Mouse (Mus musculus): ENCODE results near the gene Scml4. TPM values are rescaled to one million over a fixed set of nuclear protein-coding genes. Genes with fewer than 3 reads are reported as not detected.

The Scml4 gene
- polyA plus RNA-seq, 1 experiment: 6.8 TPM

DNA sequence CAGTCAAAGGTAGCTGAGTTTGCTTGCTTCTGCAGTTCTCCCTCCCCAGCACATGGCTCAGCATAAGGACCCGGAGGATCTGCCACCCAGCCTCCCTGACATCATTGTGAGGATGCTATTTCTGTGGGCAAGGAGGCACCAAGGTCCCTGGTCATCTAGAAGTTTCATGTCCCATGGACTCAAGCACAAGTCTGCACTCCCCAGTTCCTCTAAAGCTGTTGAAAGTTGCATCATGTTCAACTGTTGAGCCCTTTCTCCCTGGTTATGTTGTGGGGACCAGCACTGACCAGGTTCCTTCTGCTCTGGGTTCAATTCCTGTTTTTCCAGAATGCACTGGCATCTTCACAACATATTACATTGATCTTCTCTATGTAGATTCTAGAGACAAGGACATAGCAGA lies 42.9 kb downstream of the Scml4 start:
- DNase-seq (ENCODE audit: low read depth): no peak

GRCm38 (mm10) chr10:42908562-42908961 lies 48.4 kb downstream of the Scml4 start:
- DNase-seq (ENCODE audit: low read depth): no peak

DNA sequence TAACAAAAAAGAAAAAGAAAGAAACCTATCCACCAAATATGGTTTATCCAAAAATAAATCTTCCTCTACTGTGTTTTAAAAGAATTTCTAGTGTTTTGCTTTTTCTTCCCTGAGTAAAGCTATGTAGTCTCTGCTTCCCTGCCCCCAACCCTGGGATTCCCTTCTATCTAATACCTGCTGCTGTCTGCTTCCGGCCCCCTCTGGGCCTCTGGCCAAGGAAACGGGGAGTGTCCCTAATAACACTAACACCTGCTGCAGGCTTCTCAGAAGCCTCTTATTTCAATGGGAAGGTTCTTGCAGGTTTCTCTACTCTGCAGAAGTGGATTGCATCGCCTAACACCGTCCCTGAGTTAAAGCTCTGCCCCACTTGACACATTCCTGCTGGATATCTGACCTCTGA lies 50.4 kb downstream of the Scml4 start:
- no peak for DNase-seq (ENCODE audit: low read depth)

GRCm38 (mm10) chr10:42912056-42912455 lies 51.9 kb downstream of the Scml4 start:
- no peak for DNase-seq (ENCODE audit: low read depth)

DNA sequence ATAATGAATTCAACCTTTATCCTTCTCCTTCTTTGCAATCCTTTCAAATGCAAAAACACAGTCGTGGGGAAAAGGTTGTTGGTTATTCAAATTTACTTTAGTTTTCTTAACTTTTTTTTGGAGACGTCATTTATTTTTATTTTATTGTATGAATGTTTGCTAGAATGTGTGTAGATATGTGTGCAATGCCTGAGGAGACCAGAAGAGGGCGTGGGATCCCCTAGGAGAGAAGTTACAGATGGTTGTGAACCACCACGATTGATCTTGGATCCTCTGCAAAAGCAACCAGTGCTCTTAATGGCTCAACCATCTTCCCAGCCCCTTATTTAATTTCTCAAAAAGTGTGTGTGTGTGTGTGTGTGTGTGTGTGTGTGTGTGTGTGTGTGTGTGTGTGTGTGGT lies 53.0 kb downstream of the Scml4 start:
- no peak for DNase-seq (ENCODE audit: low read depth)

- DNase-seq (ENCODE audit: low read depth): no peak
These were observed 54.0 kb downstream of the Scml4 start for GRCm38 (mm10) chr10:42914146-42914545.

DNA sequence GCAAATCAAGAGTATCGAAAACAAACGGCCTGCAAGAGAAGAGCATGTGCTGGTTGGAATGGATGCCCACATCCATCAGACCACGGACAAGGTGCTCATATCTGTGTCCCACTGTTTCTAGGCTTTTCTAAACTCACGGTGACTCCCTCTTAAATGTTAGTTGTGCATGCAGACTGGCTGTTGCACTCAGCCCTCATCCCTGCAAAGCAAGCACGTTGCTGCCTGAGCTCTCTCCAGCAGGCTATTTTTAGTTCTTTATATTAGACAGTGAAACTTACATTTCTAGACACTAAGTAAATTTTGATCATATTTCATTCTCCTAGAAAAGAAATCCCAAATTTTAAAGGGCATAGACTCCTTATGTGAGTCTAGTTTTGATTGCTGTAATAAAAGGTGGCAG lies 57.2 kb downstream of the Scml4 start:
- no peak for DNase-seq (ENCODE audit: low read depth)

GRCm38 (mm10) chr10:42919786-42920185 lies 59.6 kb downstream of the Scml4 start:
- no peak for DNase-seq (ENCODE audit: low read depth)

- no peak for DNase-seq (ENCODE audit: low read depth)
These were observed 65.1 kb downstream of the Scml4 start for GRCm38 (mm10) chr10:42925103-42925866.

DNA sequence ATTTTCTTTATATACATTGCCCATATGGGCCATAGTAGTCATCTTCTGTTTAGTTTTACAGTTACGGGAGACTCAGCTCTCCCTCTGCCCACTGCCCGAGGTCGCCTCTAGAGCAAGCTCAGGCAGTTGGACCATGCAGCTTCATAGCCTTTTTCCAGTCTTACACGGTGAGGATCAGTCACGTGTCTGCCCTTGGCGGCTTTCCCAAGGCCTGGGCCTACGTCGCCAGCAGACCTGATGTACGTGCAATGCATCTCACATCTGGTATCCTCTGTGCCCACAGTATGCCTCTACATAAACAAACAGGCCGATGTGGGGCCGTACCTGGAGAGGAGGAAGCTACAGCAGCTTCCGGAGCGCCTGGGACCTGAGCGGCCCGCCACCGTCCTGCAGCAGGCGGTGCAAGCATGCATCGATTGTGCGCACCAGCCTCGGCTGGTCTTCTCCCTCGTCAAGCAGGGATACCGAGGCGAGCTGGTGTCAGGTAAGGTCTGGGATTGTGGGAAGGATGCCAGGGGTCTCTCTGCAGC lies 70.0 kb downstream of the Scml4 start:
- DNase-seq (ENCODE audit: low read depth): no peak

DNA sequence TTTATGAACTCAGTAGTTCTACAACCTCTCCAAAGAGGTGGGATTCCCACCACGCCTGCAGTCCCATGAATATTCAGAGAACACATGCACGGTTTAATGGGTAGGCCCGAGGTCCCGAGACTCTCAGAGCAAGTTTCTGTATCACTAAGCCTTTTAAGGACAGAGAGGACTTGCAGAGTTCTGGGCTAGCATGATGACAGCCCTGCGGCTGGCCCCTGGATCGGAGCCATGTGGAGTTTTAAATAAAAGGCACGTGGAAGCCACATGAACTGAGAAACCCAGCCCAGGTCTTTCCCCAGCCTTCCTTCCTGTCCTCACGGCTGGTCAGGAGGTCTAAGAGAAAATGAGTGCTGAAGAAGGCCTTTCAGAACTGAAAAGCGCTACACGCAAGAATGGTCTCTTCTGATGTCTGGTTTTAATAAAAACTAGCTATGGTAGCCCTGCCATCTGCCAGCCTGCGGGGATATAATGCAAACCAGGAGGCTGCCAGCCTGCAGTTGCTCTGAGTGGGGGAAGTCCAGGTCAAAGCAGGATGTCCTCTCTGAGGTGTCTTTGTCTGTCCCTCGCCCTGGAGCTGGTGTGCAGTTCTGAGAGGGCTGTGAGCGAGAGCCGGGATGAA lies 72.8 kb downstream of the Scml4 start:
- DNase-seq (ENCODE audit: low read depth): no peak

GRCm38 (mm10) chr10:42934672-42935071 lies 74.5 kb downstream of the Scml4 start:
- DNase-seq (ENCODE audit: low read depth): no peak

GRCm38 (mm10) chr10:42936205-42936604 lies 76.0 kb downstream of the Scml4 start:
- DNase-seq (ENCODE audit: low read depth): no peak

DNA sequence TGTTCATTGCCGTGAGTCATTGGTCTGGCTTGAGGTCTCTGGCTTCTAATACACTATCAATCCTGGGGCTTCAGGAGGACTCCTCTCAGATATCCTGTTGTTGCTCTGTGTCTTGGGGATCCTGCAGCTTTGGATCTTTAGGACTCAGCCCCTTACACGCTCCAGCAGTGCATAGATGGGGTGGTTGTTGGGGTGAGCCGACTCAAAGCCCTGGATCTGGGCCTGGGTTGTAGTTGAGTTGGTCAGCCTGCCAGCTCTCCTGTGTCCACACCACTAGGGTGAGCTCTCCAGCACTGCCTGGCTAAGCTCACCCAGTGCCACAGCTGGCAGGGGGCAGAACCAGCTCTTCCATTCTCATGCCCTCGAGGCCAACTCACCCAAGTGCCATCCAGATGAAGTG lies 78.2 kb downstream of the Scml4 start:
- no peak for DNase-seq (ENCODE audit: low read depth)

DNA sequence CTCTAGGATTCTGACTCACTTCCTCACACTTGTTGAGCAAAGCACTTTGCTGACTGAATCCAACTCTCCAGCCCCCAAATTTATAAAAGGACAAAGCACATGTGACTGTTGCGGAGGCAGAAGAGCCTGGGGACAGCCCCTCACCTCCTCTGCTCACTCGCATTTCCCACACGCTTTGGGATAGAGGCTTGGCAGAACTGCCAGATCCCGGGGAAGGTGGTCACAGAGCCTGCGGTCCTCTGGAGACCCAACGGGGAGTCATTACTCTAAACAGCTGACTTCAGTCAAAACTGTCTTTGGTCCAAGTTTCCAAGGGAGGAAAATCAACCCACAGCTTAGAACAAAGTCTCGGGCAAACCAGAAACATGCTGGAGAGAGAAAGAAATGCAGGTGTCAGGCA lies 79.5 kb downstream of the Scml4 start:
- no peak for DNase-seq (ENCODE audit: low read depth)

DNA sequence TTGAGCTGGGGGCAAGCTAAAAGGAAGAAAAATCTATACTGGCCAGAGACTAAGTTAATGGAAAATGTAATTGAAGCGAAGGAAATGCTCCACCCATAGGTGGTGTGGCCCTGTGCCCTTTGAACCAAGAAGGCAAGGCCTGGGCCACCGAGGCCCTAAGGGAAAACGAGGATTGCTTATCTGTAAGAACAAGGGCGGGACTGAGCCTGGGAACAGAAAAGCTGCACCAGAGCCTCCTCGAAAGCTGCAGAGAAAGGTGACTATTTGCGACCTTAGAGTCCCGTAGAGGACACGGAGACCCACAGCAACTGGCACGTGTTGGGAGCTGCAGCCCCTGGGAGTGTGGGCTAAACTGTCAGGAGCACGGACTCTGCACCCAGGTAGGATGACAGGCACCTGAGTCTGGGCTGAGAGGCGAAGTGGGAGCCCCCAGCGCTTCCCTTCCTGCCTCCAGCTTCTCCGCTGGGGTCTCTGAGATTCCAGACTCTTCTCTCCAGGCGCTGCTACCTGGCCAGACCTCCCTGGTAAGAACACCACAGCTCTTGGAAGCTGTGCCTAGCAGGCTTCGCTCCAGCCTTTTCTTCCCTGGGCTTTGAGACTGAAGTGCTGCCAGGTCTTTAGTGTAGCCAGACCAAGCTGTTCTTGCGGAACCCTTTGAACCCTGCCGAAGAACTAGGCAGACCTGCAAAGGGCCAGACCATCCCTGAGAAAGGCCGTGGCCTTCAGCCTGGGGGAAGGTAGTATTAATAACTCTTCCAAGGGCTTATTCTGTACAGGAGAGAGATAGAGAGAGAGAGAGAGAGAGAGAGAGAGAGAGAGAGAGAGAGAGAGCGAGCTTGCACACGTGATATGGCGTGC lies 80.3 kb downstream of the Scml4 start:
- DNase-seq (ENCODE audit: low read depth): no peak

DNA sequence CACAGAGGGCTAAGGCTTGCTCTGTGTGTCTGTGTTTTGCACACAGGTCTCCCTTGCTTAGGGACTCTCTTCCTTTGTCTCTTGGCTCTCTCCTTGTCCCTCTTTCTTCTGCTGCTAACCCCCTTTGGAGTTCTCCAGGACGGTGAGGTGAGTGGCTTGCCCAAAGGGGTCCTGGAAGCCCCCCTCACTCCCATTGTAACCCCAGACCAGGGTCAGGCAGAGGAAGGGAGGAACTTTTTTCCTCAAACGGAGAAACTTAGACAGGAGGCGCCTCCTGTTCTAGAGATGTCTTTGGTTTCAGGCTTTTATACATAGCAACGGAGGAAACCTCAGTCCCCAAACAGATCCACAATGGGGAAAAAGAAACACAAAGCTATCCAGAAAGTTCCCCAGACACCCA lies 81.1 kb downstream of the Scml4 start:
- DNase-seq (ENCODE audit: low read depth): no peak

DNA sequence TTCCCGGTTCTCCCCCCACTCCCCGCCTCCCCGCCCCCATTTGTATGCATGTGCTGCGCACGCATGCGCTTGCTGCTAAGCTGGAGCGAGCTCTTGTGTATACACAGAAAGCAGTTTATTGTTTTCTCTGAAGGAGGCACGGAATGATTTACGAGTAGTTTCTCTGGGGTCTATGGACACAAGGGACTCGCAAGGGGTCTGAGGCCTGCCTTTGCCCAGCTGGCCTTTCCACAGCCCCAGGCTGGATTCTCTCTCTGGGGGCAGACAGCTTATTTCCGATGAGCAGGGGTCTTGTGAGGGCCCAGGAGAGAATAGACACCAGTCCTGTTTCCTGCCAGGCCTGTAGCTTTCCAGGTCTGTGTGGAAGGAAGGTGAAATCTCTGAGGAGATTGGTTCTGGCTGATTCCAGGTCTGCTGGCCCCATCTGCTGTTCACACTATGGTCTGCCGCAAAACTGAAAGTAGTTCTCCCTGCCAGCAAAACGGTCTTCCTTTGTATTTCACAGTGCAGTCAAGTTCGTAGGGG lies 81.6 kb downstream of the Scml4 start:
- no peak for DNase-seq (ENCODE audit: low read depth)

DNA sequence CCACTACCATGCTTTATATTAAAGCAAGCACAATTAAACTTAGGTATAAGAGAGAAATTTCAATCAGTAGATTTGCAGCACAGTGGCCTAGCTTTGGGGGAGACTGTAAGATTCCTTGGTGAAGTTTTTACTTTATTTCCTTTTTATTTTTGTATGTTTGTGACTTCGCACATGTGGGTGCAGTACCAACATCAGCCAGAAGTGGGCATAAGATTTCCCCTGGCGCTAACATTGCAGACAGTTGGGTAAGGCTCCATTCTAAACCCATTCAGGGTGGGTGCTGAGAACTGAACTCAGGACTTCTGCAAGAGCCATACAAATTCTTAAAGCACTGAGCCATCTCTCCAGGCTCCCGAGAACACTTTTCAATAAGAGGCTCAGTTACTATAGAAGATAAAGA lies 82.1 kb downstream of the Scml4 start:
- no peak for DNase-seq (ENCODE audit: low read depth)

GRCm38 (mm10) chr10:42945316-42945715 lies 85.1 kb downstream of the Scml4 start:
- no peak for DNase-seq (ENCODE audit: low read depth)

DNA sequence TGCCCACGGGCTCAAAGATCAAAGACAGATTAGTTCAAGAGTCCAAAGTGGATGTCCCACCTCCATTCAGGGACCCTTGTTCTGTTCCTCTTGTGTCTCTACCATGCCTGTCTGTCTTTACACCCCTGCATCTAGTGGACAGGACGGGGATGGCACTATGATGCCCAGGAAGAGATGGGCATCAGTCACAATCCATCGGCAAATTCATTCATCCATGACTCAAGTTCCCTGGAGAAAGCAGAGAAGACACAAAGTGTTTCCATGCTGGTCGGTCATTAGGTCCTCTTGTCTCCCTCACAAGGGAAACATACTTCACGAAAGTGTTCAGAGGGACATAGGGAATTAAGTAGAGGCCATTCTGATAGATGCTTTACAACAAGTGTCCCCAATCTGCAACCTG lies 87.2 kb downstream of the Scml4 start:
- no peak for DNase-seq (ENCODE audit: low read depth)

DNA sequence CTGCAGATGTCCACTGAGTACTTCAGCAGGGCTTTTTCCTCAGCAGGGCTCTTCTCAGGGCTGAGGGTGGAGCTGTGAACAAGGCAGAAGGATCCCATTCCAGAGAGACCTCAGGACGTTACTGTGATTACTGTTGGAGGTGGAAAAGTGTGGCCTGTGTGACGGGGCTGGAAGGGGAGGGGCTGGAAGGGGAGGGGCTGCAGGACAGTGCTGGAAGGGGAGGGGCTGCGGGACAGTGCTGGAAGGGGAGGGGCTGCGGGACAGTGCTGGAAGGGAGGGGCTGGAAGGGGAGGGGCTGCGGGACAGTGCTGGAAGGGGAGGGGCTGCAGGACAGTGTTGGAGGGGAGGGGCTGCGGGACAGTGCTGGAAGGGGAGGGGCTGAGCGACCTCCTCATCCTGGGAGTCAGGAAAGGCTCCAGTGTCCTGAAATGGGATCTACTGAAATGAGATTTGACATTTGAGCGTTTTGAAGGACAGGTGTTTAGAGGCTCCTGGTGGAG lies 90.1 kb downstream of the Scml4 start:
- DNase-seq (ENCODE audit: low read depth): no peak
